Mouse (Mus musculus): ENCODE data around the gene Kcnk15. TPM values are rescaled to one million over a fixed set of nuclear protein-coding genes. Genes with fewer than 3 reads are reported as not detected.

The Kcnk15 gene
- total and polyA plus RNA-seq, 2 experiments from 2014 or later, result 0.11 to 0.12 TPM

DNA sequence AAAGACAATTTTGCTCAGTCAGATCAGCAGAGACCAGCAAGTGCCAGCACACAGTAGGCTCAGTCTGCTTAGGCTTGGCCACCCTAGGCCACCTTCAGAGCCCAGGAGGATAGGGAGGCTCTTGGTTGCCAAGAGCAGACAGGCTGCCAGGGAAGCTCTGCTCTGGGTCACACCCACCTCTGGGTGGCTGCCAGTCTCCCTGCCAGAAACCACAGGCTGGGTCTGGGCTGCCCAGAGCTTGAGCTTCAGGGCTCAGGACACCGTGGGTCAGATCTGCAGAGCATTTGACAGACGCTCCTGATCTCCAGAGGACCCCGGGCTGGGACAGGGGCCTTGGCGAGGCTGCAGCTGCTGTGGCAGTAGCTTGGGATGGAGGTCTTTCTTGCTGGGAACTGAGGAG, 32.8 kb upstream of the Kcnk15 start, which contains the start of gene Ccn5:
Ccn5 (plus strand) TSS at position 255 of the 400 bp plus-strand sequence.
- H3K4me3 ChIP-seq (ENCODE audit: low read depth, low read length), result no peak within 1 kb of the TSS
- DNase-seq (ENCODE audit: low spot score), result peak; percentile 76

DNA sequence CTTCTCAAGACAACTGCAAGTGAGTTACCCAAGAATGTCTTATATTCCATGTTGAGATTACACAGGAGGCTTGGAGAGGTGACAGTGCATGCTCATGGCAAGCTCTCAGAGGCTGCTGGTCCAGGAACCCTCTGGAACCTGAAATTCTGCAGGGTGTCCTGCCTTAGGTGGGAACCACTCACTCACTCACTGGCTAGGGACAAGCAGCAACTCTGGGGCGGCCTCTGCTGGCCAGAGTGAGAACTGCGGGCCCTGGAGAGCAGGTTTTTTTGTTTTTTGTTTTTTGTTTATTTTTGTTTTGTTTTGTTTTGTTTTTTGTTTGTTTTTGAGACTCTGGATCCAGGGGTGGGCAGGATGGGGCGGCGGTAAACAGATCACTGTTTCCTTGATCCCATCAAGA, 30.2 kb upstream of the Kcnk15 start:
- WGBS, result 13% methylated on average over 4 of the region's 4 CpGs
- H3K27ac ChIP-seq (ENCODE audit: low read depth, low read length), result no peak overlapping the region
- H3K36me3 ChIP-seq (ENCODE audit: insufficient read depth, low read length), result no peaks in the 10 kb centered on the region
- no peaks in the 10 kb centered on the region for H3K27me3 ChIP-seq (ENCODE audit: insufficient read depth, low read length)
- ATAC-seq (ENCODE audit: low FRiP score) (no peak), DNase-seq (ENCODE audit: low spot score) (peak; percentile 32)
- no peak overlapping the region for H3K4me2 ChIP-seq (ENCODE audit: low read depth, low read length, poor library complexity, severe bottlenecking)
- no peaks in the 10 kb centered on the region for H3K9me3 ChIP-seq (ENCODE audit: low read length)
- TF ChIP-seq CTCF (IDR thresholded peaks at IDR 0.05), result peak; percentile 92
- H3K9ac ChIP-seq (replicated peaks; ENCODE audit: low read length, poor library complexity, severe bottlenecking), result no peak overlapping the region
- no peak overlapping the region for H3K4me3 ChIP-seq (ENCODE audit: low read depth, low read length)
- H3K4me1 ChIP-seq (ENCODE audit: insufficient read depth, low read length), result no peaks in the 10 kb centered on the region

More for the DNA sequence above, 32.8 kb upstream of the Kcnk15 start, which contains the start of gene Ccn5:
- H3K4me2 ChIP-seq (ENCODE audit: low read depth, low read length, poor library complexity, severe bottlenecking), result no peak within 1 kb of the TSS
- H3K9me3 ChIP-seq (ENCODE audit: low read length), result no peaks in the 10 kb centered on the region
- H3K27ac ChIP-seq (ENCODE audit: low read depth, low read length), result no peak within 1 kb of the TSS
- no peak for TF ChIP-seq CTCF (IDR thresholded peaks at IDR 0.05)
- no peaks in the 10 kb centered on the region for H3K4me1 ChIP-seq (ENCODE audit: insufficient read depth, low read length)
- no peak for ATAC-seq (ENCODE audit: low FRiP score)
- 68% methylated on average over 4 of the region's 4 CpGs for WGBS
- no peaks in the 10 kb centered on the region for H3K36me3 ChIP-seq (ENCODE audit: insufficient read depth, low read length)
- no peaks in the 10 kb centered on the region for H3K27me3 ChIP-seq (ENCODE audit: insufficient read depth, low read length)
- no peak within 1 kb of the TSS for H3K9ac ChIP-seq (replicated peaks; ENCODE audit: low read length, poor library complexity, severe bottlenecking)

DNA sequence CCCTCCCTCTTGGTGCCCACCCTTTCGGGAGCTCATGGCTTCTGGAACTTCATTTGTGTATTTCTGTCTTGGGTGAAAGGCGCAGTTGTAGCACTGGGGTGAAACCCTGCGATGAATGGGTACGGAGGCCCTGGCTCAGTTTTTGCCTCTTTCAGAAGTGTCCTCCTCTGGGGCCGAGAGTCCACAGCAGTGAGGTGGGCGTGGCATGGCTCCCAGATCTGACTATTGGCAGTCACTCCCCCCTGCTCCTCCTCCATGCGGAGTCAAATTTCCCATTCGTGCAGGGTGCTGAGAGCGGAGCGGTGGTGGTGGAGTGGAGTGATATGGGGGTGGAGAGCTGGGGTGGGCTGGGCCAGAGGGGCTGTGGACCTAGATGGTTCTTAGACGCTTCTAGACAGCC, 29.7 kb upstream of the Kcnk15 start:
- no peak overlapping the region for H3K27ac ChIP-seq (ENCODE audit: low read depth, low read length)
- WGBS, result 33% methylated on average over 11 of the region's 11 CpGs
- H3K4me3 ChIP-seq (ENCODE audit: low read depth, low read length), result no peak overlapping the region
- H3K4me2 ChIP-seq (ENCODE audit: low read depth, low read length, poor library complexity, severe bottlenecking), result no peak overlapping the region
- H3K36me3 ChIP-seq (ENCODE audit: insufficient read depth, low read length), result no peaks in the 10 kb centered on the region
- no peak for TF ChIP-seq CTCF (IDR thresholded peaks at IDR 0.05)
- no peaks in the 10 kb centered on the region; the same call in 1 of the 2 replicates for H3K27me3 ChIP-seq (ENCODE audit: insufficient read depth, low read length)
- ATAC-seq (ENCODE audit: low FRiP score), result no peak
- no peak for DNase-seq (ENCODE audit: low spot score)
- H3K9ac ChIP-seq (replicated peaks; ENCODE audit: low read length, poor library complexity, severe bottlenecking), result no peak overlapping the region
- H3K4me1 ChIP-seq (ENCODE audit: insufficient read depth, low read length), result no peaks in the 10 kb centered on the region
- no peaks in the 10 kb centered on the region for H3K9me3 ChIP-seq (ENCODE audit: low read length)

DNA sequence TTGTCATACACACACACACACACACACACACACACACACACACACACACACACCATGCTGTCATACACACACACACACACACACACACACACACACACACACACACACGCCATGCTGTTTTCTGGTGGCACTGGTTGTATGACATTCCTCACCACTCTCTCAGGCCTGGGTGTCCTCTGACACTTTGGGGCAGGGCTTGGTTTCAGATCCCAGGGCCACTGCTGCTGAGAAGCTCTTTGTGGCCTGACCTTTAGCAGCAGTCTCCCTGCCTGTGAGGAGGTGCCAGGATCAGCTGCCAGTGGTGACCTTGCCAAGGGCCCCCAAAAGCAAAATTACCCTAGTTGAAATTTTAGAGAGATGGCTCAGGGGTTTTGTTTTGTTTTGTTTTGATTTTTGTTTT, 27.6 kb upstream of the Kcnk15 start:
- DNase-seq (ENCODE audit: low spot score) (no peak), ATAC-seq (ENCODE audit: low FRiP score) (no peak)
- no peak overlapping the region for H3K4me2 ChIP-seq (ENCODE audit: low read depth, low read length, poor library complexity, severe bottlenecking)
- no peak overlapping the region for H3K27ac ChIP-seq (ENCODE audit: low read depth, low read length)
- H3K27me3 ChIP-seq (ENCODE audit: insufficient read depth, low read length), result no peaks in the 10 kb centered on the region; the same call in 1 of the 2 replicates
- no peaks in the 10 kb centered on the region for H3K4me1 ChIP-seq (ENCODE audit: insufficient read depth, low read length)
- WGBS, result 83% methylated on average over 1 of the region's 1 CpGs
- H3K9ac ChIP-seq (replicated peaks; ENCODE audit: low read length, poor library complexity, severe bottlenecking), result no peak overlapping the region
- no peaks in the 10 kb centered on the region for H3K9me3 ChIP-seq (ENCODE audit: low read length)
- H3K36me3 ChIP-seq (ENCODE audit: insufficient read depth, low read length), result no peaks in the 10 kb centered on the region
- no peak overlapping the region for H3K4me3 ChIP-seq (ENCODE audit: low read depth, low read length)
- no peak for TF ChIP-seq CTCF (IDR thresholded peaks at IDR 0.05)

DNA sequence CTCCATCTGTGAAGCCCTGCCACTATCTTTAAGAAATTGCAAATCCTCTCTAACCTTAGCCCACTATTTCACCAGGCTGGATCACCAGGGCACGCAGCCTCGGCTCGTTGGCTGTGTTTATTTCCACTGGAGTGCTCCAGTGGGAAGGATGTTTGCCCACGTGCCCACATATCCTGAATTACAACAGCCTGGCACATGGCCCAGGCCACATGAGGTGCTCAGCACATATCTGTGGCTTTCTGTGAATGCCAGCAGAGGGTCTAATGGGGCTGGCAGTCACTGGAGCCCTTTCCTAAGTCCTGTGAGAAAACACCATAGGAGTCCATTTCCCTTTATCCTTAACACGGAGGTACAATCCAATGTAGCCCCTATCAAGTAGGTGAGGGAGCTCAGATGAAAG, 27.0 kb upstream of the Kcnk15 start:
- no peaks in the 10 kb centered on the region for H3K9me3 ChIP-seq (ENCODE audit: low read length)
- no peaks in the 10 kb centered on the region; the same call in 1 of the 2 replicates for H3K27me3 ChIP-seq (ENCODE audit: insufficient read depth, low read length)
- H3K4me1 ChIP-seq (ENCODE audit: insufficient read depth, low read length), result no peaks in the 10 kb centered on the region
- ATAC-seq (ENCODE audit: low FRiP score) (no peak), DNase-seq (ENCODE audit: low spot score) (no peak)
- H3K4me3 ChIP-seq (ENCODE audit: low read depth, low read length), result no peak overlapping the region
- 60% methylated on average over 5 of the region's 5 CpGs for WGBS
- H3K4me2 ChIP-seq (ENCODE audit: low read depth, low read length, poor library complexity, severe bottlenecking), result no peak overlapping the region
- H3K27ac ChIP-seq (ENCODE audit: low read depth, low read length), result no peak overlapping the region
- TF ChIP-seq CTCF (IDR thresholded peaks at IDR 0.05), result no peak
- H3K36me3 ChIP-seq (ENCODE audit: insufficient read depth, low read length), result no peaks in the 10 kb centered on the region
- no peak overlapping the region for H3K9ac ChIP-seq (replicated peaks; ENCODE audit: low read length, poor library complexity, severe bottlenecking)

DNA sequence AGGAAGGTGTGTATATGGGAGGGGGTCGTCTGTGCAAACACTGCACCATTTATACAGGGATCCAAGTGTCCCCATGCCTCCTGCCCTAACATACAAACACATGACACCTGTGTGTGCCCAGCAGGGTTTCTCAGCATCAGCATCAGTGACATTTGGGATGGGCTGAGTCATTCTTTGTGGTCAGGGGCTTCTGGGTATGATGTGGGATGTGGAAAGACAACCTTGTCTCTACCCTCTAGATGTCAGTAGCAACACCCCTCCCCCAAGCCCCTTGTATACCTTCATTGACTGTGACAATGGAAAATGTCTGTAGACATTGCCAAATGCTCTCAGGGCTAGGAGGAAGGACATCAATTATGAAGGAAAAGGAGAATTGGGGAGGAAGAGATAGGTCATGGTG, 22.3 kb upstream of the Kcnk15 start:
- no peak for TF ChIP-seq CTCF (IDR thresholded peaks at IDR 0.05)
- no peak overlapping the region for H3K27ac ChIP-seq (ENCODE audit: low read depth, low read length)
- 59% methylated on average over 1 of the region's 1 CpGs for WGBS

More for the DNA sequence above, 22.3 kb upstream of the Kcnk15 start:
- no peak for ATAC-seq (ENCODE audit: low FRiP score)
- Histone ChIP-seq H3K27me3 (ENCODE audit: insufficient read depth, low read length) (no peaks in the 10 kb centered on the region; the same call in 1 of the 2 replicates), H3K36me3 (ENCODE audit: insufficient read depth, low read length) (no peaks in the 10 kb centered on the region), H3K4me3 (ENCODE audit: low read depth, low read length) (no peak overlapping the region), H3K4me1 (ENCODE audit: insufficient read depth, low read length) (no peaks in the 10 kb centered on the region), H3K9me3 (ENCODE audit: low read length) (no peaks in the 10 kb centered on the region), H3K4me2 (ENCODE audit: low read depth, low read length, poor library complexity, severe bottlenecking) (no peak overlapping the region), H3K9ac (replicated peaks; ENCODE audit: low read length, poor library complexity, severe bottlenecking) (no peak overlapping the region)
- no peak for DNase-seq (ENCODE audit: low spot score)

Data from midbrain, postnatal 0 days (tissue).